ENCODE assay signal across 38 mouse cellular contexts in the genomic region with DNA sequence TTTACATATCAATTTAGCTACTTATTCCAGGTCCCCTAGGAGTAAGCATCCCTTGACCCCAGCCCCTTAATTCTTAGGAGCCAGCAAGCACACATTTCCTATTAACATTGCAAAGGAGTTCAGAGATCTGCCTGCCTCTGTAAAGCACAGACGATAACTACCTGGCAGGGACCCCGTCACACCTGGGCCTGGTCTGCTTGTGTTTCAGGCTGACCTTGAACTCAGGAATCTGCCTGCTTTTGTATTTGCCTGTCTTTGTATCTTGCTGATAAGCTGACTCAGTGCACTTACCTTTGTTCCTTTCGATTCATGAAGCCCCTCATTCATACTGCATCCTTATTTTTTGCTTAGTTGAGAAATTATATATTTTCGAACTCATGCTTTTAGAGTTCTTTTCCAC. TPM values are rescaled to one million over a fixed set of nuclear protein-coding genes. Genes with fewer than 3 reads are reported as not detected.
"Had no signal": no experiment of that assay in that cellular context is flagged by ENCODE, and none has a peak within 500 bp of the region (broad histone marks: within the 10 kb centered on the region; RNA-seq: fewer than 3 reads in every experiment).

No protein-coding gene starts in this region.

- H3K4me3 ChIP-seq: heart, embryonic 12.5 days; hindbrain, embryonic 10.5 days; hindbrain, embryonic 12.5 days; intestine, embryonic 15.5 days; layer of hippocampus, adult 2 months; left cerebral cortex, adult 2 months; limb, embryonic 10.5 days; limb, embryonic 12.5 days; liver, embryonic 13.5 days; liver, embryonic 15.5 days had no signal

- H3K4me1 ChIP-seq: hindbrain, embryonic 10.5 days; hindbrain, embryonic 12.5 days; intestine, embryonic 15.5 days; limb, embryonic 10.5 days; limb, embryonic 12.5 days had no signal

- H3K27ac ChIP-seq: hindbrain, embryonic 10.5 days; hindbrain, embryonic 12.5 days; hindbrain, embryonic 14.5 days; intestine, embryonic 15.5 days; layer of hippocampus, adult 2 months; left cerebral cortex, adult 2 months; limb, embryonic 10.5 days; limb, embryonic 12.5 days; liver, embryonic 13.5 days; liver, embryonic 15.5 days had no signal

- H3K27me3 ChIP-seq: heart, embryonic 12.5 days; hindbrain, embryonic 12.5 days; intestine, embryonic 15.5 days; limb, embryonic 12.5 days; liver, embryonic 13.5 days; liver, embryonic 15.5 days had no signal

- DNase-seq: gastrocnemius, postnatal 14 days; gastrocnemius, postnatal 36 days; heart, adult 18-20 months; heart, postnatal 10 days; heart, postnatal 4 days; kidney, adult 18-20 months; kidney, adult 8-10 months; kidney, postnatal 10 days; kidney, postnatal 4 days; liver; liver, embryonic 13.5 days had no signal

- H3K9me3 ChIP-seq: heart, embryonic 12.5 days; hindbrain, embryonic 10.5 days; hindbrain, embryonic 12.5 days; intestine, embryonic 15.5 days; limb, embryonic 10.5 days; limb, embryonic 12.5 days; liver, embryonic 13.5 days; liver, embryonic 15.5 days had no signal

- H3K9ac ChIP-seq: heart, embryonic 12.5 days; hindbrain, embryonic 12.5 days; hindbrain, embryonic 14.5 days; intestine, embryonic 15.5 days; limb, embryonic 12.5 days; liver, embryonic 13.5 days; liver, embryonic 15.5 days had no signal

RNA-seq across cellular contexts. Expression of a gene that starts 34.9 kb away (rescaled TPM):
- total RNA-seq: gastrocnemius, adult 18-20 months; gastrocnemius, adult 8-10 months; gastrocnemius, postnatal 14 days; gastrocnemius, postnatal 36 days; heart, adult 18-20 months; heart, postnatal 10 days; heart, postnatal 25 days; heart, postnatal 4 days; layer of hippocampus, adult 2 months; layer of hippocampus, postnatal 10 days; layer of hippocampus, postnatal 25 days; left cerebral cortex, adult 2 months; left cerebral cortex, postnatal 14 days; left cerebral cortex, postnatal 36 days had no signal
- polyA plus RNA-seq: gonadal fat pad, adult 2 months; heart, embryonic 12.5 days; heart, embryonic 14.5 days; heart, embryonic 16.5 days; hindbrain, embryonic 10.5 days; hindbrain, embryonic 12.5 days; hindbrain, embryonic 14.5 days; hindbrain, embryonic 16.5 days; inflammation-experienced regulatory T-cells, adult 6 months; intestine, embryonic 15.5 days; intestine, postnatal 0 days; kidney, embryonic 14.5 days; kidney, embryonic 16.5 days; limb, embryonic 10.5 days; limb, embryonic 12.5 days; limb, embryonic 14.5 days; liver, embryonic 11.5 days had no signal
